Mouse (Mus musculus): Measurements from ENCODE around the gene Cenpu. TPM values are rescaled to one million over a fixed set of nuclear protein-coding genes. Genes with fewer than 3 reads are reported as not detected.
A peak's percentile ranks its signal among the peaks of the same experiment; 100 is the strongest.

Gene Cenpu
- polyA plus RNA-seq, 1 experiment from 2014 or later = 23.9 TPM

- Histone ChIP-seq H3K9ac (replicated peaks) (no peak overlapping the region), H3K4me3 (replicated peaks) (no peak overlapping the region), H3K9me3 (no peaks in the 10 kb centered on the region), H3K36me3 (no peaks in the 10 kb centered on the region), H3K27ac (no peak overlapping the region), H3K4me1 (replicated peaks) (peaks cover 7% of the 10 kb centered on the region; the same call in 1 of the 2 replicates), H3K4me2 (no peak overlapping the region), H3K27me3 (no peaks in the 10 kb centered on the region)
- ATAC-seq (ENCODE audit: insufficient number of reproducible peaks, insufficient read depth, low FRiP score, low TSS enrichment, low read depth) = no peak
- WGBS = 84% methylated on average over 8 of the region's 8 CpGs
These were observed 25.7 kb upstream of the Cenpu start for GRCm38 (mm10) chr8:46526098-46526497.

GRCm38 (mm10) chr8:46526821-46527220 is 25.0 kb upstream of the Cenpu start:
- Histone ChIP-seq H3K9ac (replicated peaks) (no peak overlapping the region), H3K4me3 (replicated peaks) (no peak overlapping the region)
- WGBS = 75% methylated on average over 10 of the region's 10 CpGs

GRCm38 (mm10) chr8:46529508-46529907 is 22.3 kb upstream of the Cenpu start:
- Histone ChIP-seq H3K36me3 (no peaks in the 10 kb centered on the region), H3K27ac (no peak overlapping the region), H3K4me2 (no peak overlapping the region), H3K27me3 (no peaks in the 10 kb centered on the region), H3K4me3 (replicated peaks) (no peak overlapping the region), H3K9ac (replicated peaks) (no peak overlapping the region), H3K4me1 (replicated peaks) (peaks cover 7% of the 10 kb centered on the region; the same call in 1 of the 2 replicates), H3K9me3 (no peaks in the 10 kb centered on the region)
- 81% methylated on average over 4 of the region's 4 CpGs for WGBS
- no peak for ATAC-seq (ENCODE audit: insufficient number of reproducible peaks, insufficient read depth, low FRiP score, low TSS enrichment, low read depth)

More at GRCm38 (mm10) chr8:46526821-46527220, 25.0 kb upstream of the Cenpu start:
- H3K27me3 ChIP-seq = no peaks in the 10 kb centered on the region
- H3K9me3 ChIP-seq = no peaks in the 10 kb centered on the region
- no peak overlapping the region for H3K4me2 ChIP-seq
- ATAC-seq (ENCODE audit: insufficient number of reproducible peaks, insufficient read depth, low FRiP score, low TSS enrichment, low read depth) = no peak
- H3K4me1 ChIP-seq (replicated peaks) = peaks cover 7% of the 10 kb centered on the region; the same call in 1 of the 2 replicates
- H3K36me3 ChIP-seq = no peaks in the 10 kb centered on the region
- no peak overlapping the region for H3K27ac ChIP-seq

- Histone ChIP-seq H3K4me3 (replicated peaks) (no peak overlapping the region), H3K4me2 (no peak overlapping the region), H3K4me1 (replicated peaks) (peaks cover 7% of the 10 kb centered on the region; the same call in 1 of the 2 replicates), H3K9ac (replicated peaks) (no peak overlapping the region), H3K27me3 (no peaks in the 10 kb centered on the region), H3K27ac (no peak overlapping the region), H3K9me3 (no peaks in the 10 kb centered on the region), H3K36me3 (no peaks in the 10 kb centered on the region)
- ATAC-seq (ENCODE audit: insufficient number of reproducible peaks, insufficient read depth, low FRiP score, low TSS enrichment, low read depth) = no peak
- 19% methylated on average over 4 of the region's 4 CpGs for WGBS
These were observed 21.3 kb upstream of the Cenpu start for GRCm38 (mm10) chr8:46530541-46530940.

- no peak for ATAC-seq (ENCODE audit: insufficient number of reproducible peaks, insufficient read depth, low FRiP score, low TSS enrichment, low read depth)
- Histone ChIP-seq H3K9me3 (no peaks in the 10 kb centered on the region), H3K4me3 (replicated peaks) (no peak overlapping the region), H3K27me3 (no peaks in the 10 kb centered on the region), H3K4me2 (no peak overlapping the region), H3K36me3 (no peaks in the 10 kb centered on the region), H3K9ac (replicated peaks) (no peak overlapping the region), H3K4me1 (replicated peaks) (peaks cover 12% of the 10 kb centered on the region; the same call in 1 of the 2 replicates), H3K27ac (no peak overlapping the region)
- WGBS = 90% methylated on average over 7 of the region's 7 CpGs
These were observed 17.9 kb upstream of the Cenpu start for GRCm38 (mm10) chr8:46533926-46534325.

GRCm38 (mm10) chr8:46539701-46540100 is 12.1 kb upstream of the Cenpu start:
- H3K27me3 ChIP-seq = no peaks in the 10 kb centered on the region
- no peak overlapping the region for H3K4me2 ChIP-seq
- H3K27ac ChIP-seq = peak overlapping the region; percentile 35; the same call in 1 of the 2 replicates
- no peaks in the 10 kb centered on the region for H3K36me3 ChIP-seq
- no peak for ATAC-seq (ENCODE audit: insufficient number of reproducible peaks, insufficient read depth, low FRiP score, low TSS enrichment, low read depth)
- H3K4me1 ChIP-seq (replicated peaks) = peaks cover 20% of the 10 kb centered on the region; the same call in 1 of the 2 replicates
- H3K9me3 ChIP-seq = no peaks in the 10 kb centered on the region
- H3K9ac ChIP-seq (replicated peaks) = no peak overlapping the region
- WGBS = 48% methylated on average over 5 of the region's 5 CpGs
- no peak overlapping the region for H3K4me3 ChIP-seq (replicated peaks)

GRCm38 (mm10) chr8:46543191-46543590 is 8.6 kb upstream of the Cenpu start:
- no peak for ATAC-seq (ENCODE audit: insufficient number of reproducible peaks, insufficient read depth, low FRiP score, low TSS enrichment, low read depth)
- Histone ChIP-seq H3K9me3 (no peaks in the 10 kb centered on the region), H3K27ac (no peak overlapping the region), H3K4me1 (replicated peaks) (peaks cover 14% of the 10 kb centered on the region; the same call in 1 of the 2 replicates), H3K4me3 (replicated peaks) (no peak overlapping the region), H3K36me3 (no peaks in the 10 kb centered on the region), H3K27me3 (no peaks in the 10 kb centered on the region), H3K4me2 (no peak overlapping the region), H3K9ac (replicated peaks) (no peak overlapping the region)
- 81% methylated on average over 7 of the region's 7 CpGs for WGBS

- no peak overlapping the region for H3K9ac ChIP-seq (replicated peaks)
- peaks cover 14% of the 10 kb centered on the region; the same call in 1 of the 2 replicates for H3K4me1 ChIP-seq (replicated peaks)
- H3K27ac ChIP-seq = no peak overlapping the region
- no peak overlapping the region for H3K4me2 ChIP-seq
- no peaks in the 10 kb centered on the region for H3K36me3 ChIP-seq
- no peaks in the 10 kb centered on the region for H3K27me3 ChIP-seq
- 75% methylated on average over 6 of the region's 6 CpGs for WGBS
- H3K4me3 ChIP-seq (replicated peaks) = no peak overlapping the region
- H3K9me3 ChIP-seq = no peaks in the 10 kb centered on the region
- ATAC-seq (ENCODE audit: insufficient number of reproducible peaks, insufficient read depth, low FRiP score, low TSS enrichment, low read depth) = no peak
These were observed 8.2 kb upstream of the Cenpu start for GRCm38 (mm10) chr8:46543662-46544061.

- H3K9me3 ChIP-seq = no peaks in the 10 kb centered on the region
- H3K27me3 ChIP-seq = no peaks in the 10 kb centered on the region
- H3K9ac ChIP-seq (replicated peaks) = no peak overlapping the region
- H3K36me3 ChIP-seq = no peaks in the 10 kb centered on the region
- H3K4me2 ChIP-seq = no peak overlapping the region
- no peak for ATAC-seq (ENCODE audit: insufficient number of reproducible peaks, insufficient read depth, low FRiP score, low TSS enrichment, low read depth)
- no peak overlapping the region for H3K4me3 ChIP-seq (replicated peaks)
- no peak overlapping the region for H3K27ac ChIP-seq
- WGBS = 81% methylated on average over 5 of the region's 5 CpGs
- peaks cover 3% of the 10 kb centered on the region; the same call in 1 of the 2 replicates for H3K4me1 ChIP-seq (replicated peaks)
These were observed 6.0 kb upstream of the Cenpu start for GRCm38 (mm10) chr8:46545854-46546253.

GRCm38 (mm10) chr8:46546431-46547176 is 5.2 kb upstream of the Cenpu start:
- no peak overlapping the region for H3K4me2 ChIP-seq
- H3K9ac ChIP-seq (replicated peaks) = no peak overlapping the region

GRCm38 (mm10) chr8:46547245-46547644 is 4.6 kb upstream of the Cenpu start:
- H3K27ac ChIP-seq = no peak overlapping the region
- WGBS = 48% methylated on average over 4 of the region's 4 CpGs

More at GRCm38 (mm10) chr8:46546431-46547176, 5.2 kb upstream of the Cenpu start:
- no peak overlapping the region for H3K27ac ChIP-seq
- H3K4me3 ChIP-seq (replicated peaks) = no peak overlapping the region
- peaks cover 6% of the 10 kb centered on the region; the same call in 1 of the 2 replicates for H3K4me1 ChIP-seq (replicated peaks)
- no peak for ATAC-seq (ENCODE audit: insufficient number of reproducible peaks, insufficient read depth, low FRiP score, low TSS enrichment, low read depth)
- H3K9me3 ChIP-seq = no peaks in the 10 kb centered on the region
- H3K27me3 ChIP-seq = no peaks in the 10 kb centered on the region
- H3K36me3 ChIP-seq = no peaks in the 10 kb centered on the region
- 76% methylated on average over 11 of the region's 11 CpGs for WGBS

More at GRCm38 (mm10) chr8:46547245-46547644, 4.6 kb upstream of the Cenpu start:
- no peaks in the 10 kb centered on the region for H3K27me3 ChIP-seq
- H3K36me3 ChIP-seq = no peaks in the 10 kb centered on the region
- no peak overlapping the region for H3K4me3 ChIP-seq (replicated peaks)
- no peaks in the 10 kb centered on the region for H3K9me3 ChIP-seq
- H3K4me1 ChIP-seq (replicated peaks) = peaks cover 6% of the 10 kb centered on the region; the same call in 1 of the 2 replicates
- no peak overlapping the region for H3K9ac ChIP-seq (replicated peaks)
- ATAC-seq (ENCODE audit: insufficient number of reproducible peaks, insufficient read depth, low FRiP score, low TSS enrichment, low read depth) = no peak
- H3K4me2 ChIP-seq = no peak overlapping the region

All from limb, embryonic 12.5 days (tissue).